ENCODE assay signal across 13 mouse cellular contexts in the genomic region with DNA sequence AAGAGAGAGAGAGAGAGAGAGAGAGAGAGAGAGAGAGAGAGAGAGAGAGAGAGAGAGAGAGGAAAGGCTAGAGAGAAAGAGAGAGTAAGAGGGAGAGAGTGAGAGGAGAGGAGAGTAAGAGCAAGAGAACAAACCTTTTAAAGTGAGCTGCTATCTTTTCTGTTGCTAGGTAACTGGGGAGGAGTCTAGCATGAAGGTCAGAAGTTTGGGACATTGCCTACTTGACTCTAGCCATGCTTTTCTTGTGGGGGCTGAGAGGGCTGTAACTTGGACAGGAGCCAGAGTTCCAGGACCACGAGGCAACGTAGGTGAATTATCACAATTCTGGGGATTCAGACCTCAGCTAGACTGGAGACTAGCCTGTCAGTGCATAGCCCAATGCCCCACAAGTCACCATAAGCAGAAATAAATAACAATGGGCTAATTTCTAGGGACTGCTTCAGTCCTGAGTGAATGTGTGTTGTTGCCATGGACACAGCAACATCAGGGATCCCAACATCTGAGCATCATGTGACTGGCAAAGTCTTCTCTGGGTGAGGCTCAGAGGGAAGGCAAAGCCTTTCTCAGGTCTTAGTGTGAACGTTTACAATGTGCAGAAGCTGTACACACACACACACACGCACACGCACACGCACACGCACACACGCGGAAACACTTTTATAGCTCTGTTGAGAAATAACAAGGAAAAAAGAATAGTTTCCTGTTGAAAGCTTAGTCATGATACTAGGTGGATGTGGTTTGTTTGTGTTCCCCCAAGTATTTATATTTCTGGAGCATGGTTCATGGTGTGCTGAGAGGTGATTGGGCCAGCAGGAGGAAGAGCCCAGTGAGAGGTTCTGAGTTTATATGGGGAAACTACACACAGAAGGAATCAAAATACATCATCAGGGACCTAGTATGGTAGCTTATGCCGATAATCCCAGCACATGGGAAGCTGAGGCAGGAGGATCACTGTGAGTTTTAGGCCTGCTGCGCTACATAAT. TPM values are rescaled to one million over a fixed set of nuclear protein-coding genes. Genes with fewer than 3 reads are reported as not detected.
DNase-seq lines count a peak whose midpoint lies in the region; ATAC-seq lines count a peak whose summit lies in the region.
"Had no signal": no experiment of that assay in that cellular context is flagged by ENCODE, and none has a peak within 500 bp of the region (broad histone marks: within the 10 kb centered on the region; RNA-seq: fewer than 3 reads in every experiment).

No protein-coding gene starts in this region.

- peak overlapping the region; percentile 83 for H3K27ac ChIP-seq in heart, embryonic 15.5 days
- H3K27ac ChIP-seq: embryonic facial prominence, embryonic 12.5 days; liver, embryonic 13.5 days had no signal

- no peaks in the 10 kb centered on the region for H3K9me3 ChIP-seq in heart, embryonic 15.5 days (replicated peaks)
- H3K9me3 ChIP-seq: embryonic facial prominence, embryonic 12.5 days; liver, embryonic 13.5 days had no signal

- H3K4me3 ChIP-seq in heart, embryonic 15.5 days, result no peak overlapping the region
- H3K4me3 ChIP-seq: embryonic facial prominence, embryonic 12.5 days; liver, embryonic 13.5 days had no signal

- no peaks in the 10 kb centered on the region for H3K27me3 ChIP-seq in heart, embryonic 15.5 days
- H3K27me3 ChIP-seq: embryonic facial prominence, embryonic 12.5 days; liver, embryonic 13.5 days had no signal

- no peak overlapping the region for H3K9ac ChIP-seq in heart, embryonic 15.5 days
- H3K9ac ChIP-seq: embryonic facial prominence, embryonic 12.5 days; liver, embryonic 13.5 days had no signal

- no peaks in the 10 kb centered on the region for H3K36me3 ChIP-seq in heart, embryonic 15.5 days
- H3K36me3 ChIP-seq: embryonic facial prominence, embryonic 12.5 days; liver, embryonic 13.5 days had no signal

- peak; percentile 87 for ATAC-seq in heart, embryonic 15.5 days (replicated peaks; ENCODE audit: insufficient number of reproducible peaks, insufficient read depth, low FRiP score, low read depth)
- ATAC-seq in activated CD4-positive, CD25-positive, alpha-beta regulatory T cell, adult 4 months, result no peak

- H3K4me1 ChIP-seq in heart, embryonic 15.5 days (replicated peaks), result peaks cover 13% of the 10 kb centered on the region
- H3K4me1 ChIP-seq: embryonic facial prominence, embryonic 12.5 days; liver, embryonic 13.5 days had no signal

- DNase-seq in heart, postnatal 14 days, result no peak
- DNase-seq in 416B (ENCODE audit: low read depth) (peak; percentile 97), ZHBTc4 (ENCODE audit: low read depth, low spot score) (peak; percentile 50)
- DNase-seq in mesoderm, embryonic 11.5 days (ENCODE audit: low read depth, low spot score), result peak; percentile 58
- no peak for DNase-seq in kidney, adult 8-10 months
- DNase-seq: cerebellum, adult 9-10 months; layer of hippocampus, adult 9-11 months; liver, embryonic 13.5 days had no signal

- peak overlapping the region; percentile 39 for H3K4me2 ChIP-seq in heart, embryonic 15.5 days
- H3K4me2 ChIP-seq: embryonic facial prominence, embryonic 12.5 days; liver, embryonic 13.5 days had no signal

- 73% methylated on average over 11 of the region's 11 CpGs for WGBS in heart, embryonic 15.5 days

- intact Hi-C loops in heart, postnatal 14 days (cut with DNase I), result no loop called here

RNA-seq across cellular contexts. Expression of gene Cd244a, which starts 5.3 kb away (rescaled TPM):
- polyA plus RNA-seq in heart, embryonic 15.5 days (2015; fragmentation: Nextera tagmentation; extraction: Ambion mirVana), result 0.34 and 1.4 TPM in 2 replicates
- under 1 TPM; 0.38 to 0.41 TPM for total RNA-seq in heart, postnatal 14 days (2021)
- polyA plus RNA-seq in activated CD4-positive, CD25-positive, alpha-beta regulatory T cell, adult 4 months (2017; shearing (Covaris generic)), result 1 to 10 TPM; 1.0 to 1.4 TPM
- total RNA-seq: left cerebral cortex, postnatal 36 days had no signal

RNA-seq across cellular contexts. Expression of gene Itln1, which starts 18.6 kb away (rescaled TPM):
- polyA plus RNA-seq in heart, embryonic 15.5 days (2015; fragmentation: Nextera tagmentation; extraction: Ambion mirVana), result not detected in 2 replicates
- not detected for total RNA-seq in heart, postnatal 14 days (2021)
- not detected for polyA plus RNA-seq in activated CD4-positive, CD25-positive, alpha-beta regulatory T cell, adult 4 months (2017; shearing (Covaris generic))
- total RNA-seq: left cerebral cortex, postnatal 36 days had no signal
- polyA plus RNA-seq: embryonic facial prominence, embryonic 12.5 days; kidney, embryonic 16.5 days; liver, embryonic 13.5 days had no signal

RNA-seq across cellular contexts. Expression of gene Alyref2, which starts 50.4 kb away (rescaled TPM):
- polyA plus RNA-seq in heart, embryonic 15.5 days (2015; fragmentation: Nextera tagmentation; extraction: Ambion mirVana), result 15.4 and 17.4 TPM in 2 replicates
- 1 to 10 TPM; 2.8 to 3.2 TPM for total RNA-seq in heart, postnatal 14 days (2021)
- 10 to 100 TPM in 1 of 2 experiments, 1 to 10 TPM in 1; 8.9 to 11.1 TPM for polyA plus RNA-seq in activated CD4-positive, CD25-positive, alpha-beta regulatory T cell, adult 4 months (2017; shearing (Covaris generic))

RNA-seq across cellular contexts. Expression of gene Ly9, which starts 53.6 kb away (rescaled TPM):
- polyA plus RNA-seq in heart, embryonic 15.5 days (2015; fragmentation: Nextera tagmentation; extraction: Ambion mirVana), result 0.35 and 1.1 TPM in 2 replicates
- total RNA-seq in heart, postnatal 14 days (2021), result under 1 TPM; 0.26 to 0.66 TPM
- polyA plus RNA-seq in activated CD4-positive, CD25-positive, alpha-beta regulatory T cell, adult 4 months (2017; shearing (Covaris generic)), result 10 to 100 TPM; 45.6 to 82.3 TPM
- total RNA-seq: left cerebral cortex, postnatal 36 days had no signal

Comparison
In these comparisons a context has a peak if more than half of its experiments do, and no peak if none do; other contexts are left out.
1. DNase-seq: peak in 416B (single experiment), ZHBTc4 (single experiment) and mesoderm, embryonic 11.5 days (single experiment); none in heart, postnatal 14 days (0 of 2) and kidney, adult 8-10 months (0 of 2).